Mouse (Mus musculus): ENCODE measurements around the gene Klhl32. TPM values are rescaled to one million over a fixed set of nuclear protein-coding genes. Genes with fewer than 3 reads are reported as not detected.

Klhl32 gene
- total and polyA plus RNA-seq, 3 experiments = 0.03 TPM; not detected in 2

GRCm38 (mm10) chr4:24574276-24574675 is 276.6 kb downstream of the Klhl32 start:
- DNase-seq (ENCODE audit: low read depth, low spot score) = peak; percentile 81
- H3K36me3 ChIP-seq (ENCODE audit: control insufficient read depth in 1 of 2, insufficient read depth in 2 of 2, low read length in 2 of 2) = peaks cover 2 to 16% of the 10 kb centered on the region in 2 experiments; a peak in 2 of 4 replicates
- TF ChIP-seq ZKSCAN1 (IDR thresholded peaks at IDR 0.05; ENCODE audit: low read depth, low read length) (no peak), CTCF (IDR thresholded peaks at IDR 0.05 in 2 of 3, conservative IDR thresholded peaks at IDR 0.05 in 1 of 3; ENCODE audit: control insufficient read depth in 1 of 3, insufficient read depth in 1 of 3, low read depth in 2 of 3, low read length in 3 of 3, poor library complexity in 1 of 3, severe bottlenecking in 1 of 3) (peak; percentile 81 to 92 (median 84)), USF1 (IDR thresholded peaks at IDR 0.05; ENCODE audit: low read depth, low read length) (no peak), RAD21 (IDR thresholded peaks at IDR 0.05; ENCODE audit: low read depth, low read length) (peak; percentile 68), ZC3H11A (IDR thresholded peaks at IDR 0.05; ENCODE audit: low read depth, low read length) (peak; percentile 49; the same call in 1 of the 2 replicates), SMC3 (IDR thresholded peaks at IDR 0.05; ENCODE audit: low read depth, low read length) (peak; percentile 62)

GRCm38 (mm10) chr4:24568989-24569556 is 281.9 kb downstream of the Klhl32 start:
- Histone ChIP-seq H3K4me1 (ENCODE audit: control insufficient read depth in 1 of 2, insufficient read depth in 2 of 2, low read length in 2 of 2) (no peaks in the 10 kb centered on the region), H3K79me2 (ENCODE audit: control insufficient read depth, insufficient read depth, low read length, poor library complexity) (peaks cover 2% of the 10 kb centered on the region; the same call in 1 of the 2 replicates), H3K27me3 (ENCODE audit: control insufficient read depth in 1 of 2, insufficient read depth in 2 of 2, low read length in 2 of 2) (no peaks in the 10 kb centered on the region), H3K4me3 (ENCODE audit: control insufficient read depth in 1 of 2, insufficient read depth in 1 of 2, low read depth in 2 of 2, low read length in 2 of 2) (no peak overlapping the region), H3K27ac (ENCODE audit: control insufficient read depth, low read depth, low read length) (no peak overlapping the region), H3K36me3 (ENCODE audit: control insufficient read depth in 1 of 2, insufficient read depth in 2 of 2, low read length in 2 of 2) (peaks cover 0 to 12% of the 10 kb centered on the region in 2 experiments; a peak in 3 of 4 replicates), H3K9ac (ENCODE audit: control insufficient read depth, low read depth, low read length, poor library complexity, severe bottlenecking) (no peak overlapping the region), H3K9me3 (replicated peaks; ENCODE audit: insufficient read depth, low read length) (no peaks in the 10 kb centered on the region)
- TF ChIP-seq TCF12 (IDR thresholded peaks at IDR 0.05; ENCODE audit: low read depth, low read length) (no peak), MAFK (IDR thresholded peaks at IDR 0.05; ENCODE audit: borderline replicate concordance, low read depth, low read length) (peak; percentile 76; the same call in 1 of the 2 replicates), NELFE (IDR thresholded peaks at IDR 0.05; ENCODE audit: low read depth, low read length) (no peak), ZC3H11A (IDR thresholded peaks at IDR 0.05; ENCODE audit: low read depth, low read length) (no peak)
- DNase-seq (ENCODE audit: low read depth, low spot score) = peak; percentile 19

More at GRCm38 (mm10) chr4:24574276-24574675, 276.6 kb downstream of the Klhl32 start:
- H3K27ac ChIP-seq (ENCODE audit: control insufficient read depth, low read depth, low read length) = no peak overlapping the region
- no peak overlapping the region for H3K4me3 ChIP-seq (ENCODE audit: control insufficient read depth in 1 of 2, insufficient read depth in 1 of 2, low read depth in 2 of 2, low read length in 2 of 2)
- no peaks in the 10 kb centered on the region for H3K27me3 ChIP-seq (ENCODE audit: control insufficient read depth in 1 of 2, insufficient read depth in 2 of 2, low read length in 2 of 2)
- peaks cover 0 to 5% of the 10 kb centered on the region in 2 experiments; a peak in 2 of 4 replicates for H3K4me1 ChIP-seq (ENCODE audit: control insufficient read depth in 1 of 2, insufficient read depth in 2 of 2, low read length in 2 of 2)
- no peak overlapping the region for H3K9ac ChIP-seq (ENCODE audit: control insufficient read depth, low read depth, low read length, poor library complexity, severe bottlenecking)
- no peaks in the 10 kb centered on the region; the same call in 1 of the 2 replicates for H3K79me2 ChIP-seq (ENCODE audit: control insufficient read depth, insufficient read depth, low read length, poor library complexity)
- no peaks in the 10 kb centered on the region for H3K9me3 ChIP-seq (replicated peaks; ENCODE audit: insufficient read depth, low read length)

GRCm38 (mm10) chr4:24568026-24568425 is 282.9 kb downstream of the Klhl32 start:
- Histone ChIP-seq H3K4me1 (ENCODE audit: control insufficient read depth in 1 of 2, insufficient read depth in 2 of 2, low read length in 2 of 2) (no peaks in the 10 kb centered on the region), H3K27ac (ENCODE audit: control insufficient read depth, low read depth, low read length) (no peak overlapping the region), H3K9ac (ENCODE audit: control insufficient read depth, low read depth, low read length, poor library complexity, severe bottlenecking) (no peak overlapping the region), H3K79me2 (ENCODE audit: control insufficient read depth, insufficient read depth, low read length, poor library complexity) (peaks cover 2% of the 10 kb centered on the region; the same call in 1 of the 2 replicates), H3K4me3 (ENCODE audit: control insufficient read depth in 1 of 2, insufficient read depth in 1 of 2, low read depth in 2 of 2, low read length in 2 of 2) (no peak overlapping the region), H3K27me3 (ENCODE audit: control insufficient read depth in 1 of 2, insufficient read depth in 2 of 2, low read length in 2 of 2) (no peaks in the 10 kb centered on the region), H3K9me3 (replicated peaks; ENCODE audit: insufficient read depth, low read length) (no peaks in the 10 kb centered on the region), H3K36me3 (ENCODE audit: control insufficient read depth in 1 of 2, insufficient read depth in 2 of 2, low read length in 2 of 2) (peaks cover 0 to 12% of the 10 kb centered on the region in 2 experiments; a peak in 3 of 4 replicates)
- TF ChIP-seq RCOR1 (IDR thresholded peaks at IDR 0.05; ENCODE audit: low read depth, low read length) (no peak), BHLHE40 (IDR thresholded peaks at IDR 0.05; ENCODE audit: borderline replicate concordance, low read depth, low read length) (no peak), GABPA (IDR thresholded peaks at IDR 0.05; ENCODE audit: low read depth, low read length) (no peak), RAD21 (IDR thresholded peaks at IDR 0.05; ENCODE audit: low read depth, low read length) (no peak), ZMIZ1 (IDR thresholded peaks at IDR 0.05; ENCODE audit: low read depth, low read length) (no peak), MAFK (IDR thresholded peaks at IDR 0.05; ENCODE audit: borderline replicate concordance, low read depth, low read length) (no peak)
- no peak for DNase-seq (ENCODE audit: low read depth, low spot score)

Other genes with a start within 250 kb of the Klhl32 start
- gene Ndufaf4, start 47.0 kb upstream of the Klhl32 start, total RNA-seq (2012; rRNA removed) = 33.0 and 47.5 TPM in 2 replicates
- gene Ndufaf4, start 47.0 kb upstream of the Klhl32 start, polyA plus RNA-seq (2012; ENCODE audit: insufficient read depth in 1 of 2, insufficient read length in 2 of 2, low read depth in 1 of 2, low replicate concordance in 2 of 2, missing spikeins in 1 of 2) = 10 to 100 TPM in 1 of 2 experiments, not detected in 1; 69.3 TPM
- gene Gpr63, start 115.3 kb upstream of the Klhl32 start, total RNA-seq (2012; rRNA removed) = not detected in 2 replicates
- not detected for gene Gpr63, start 115.3 kb upstream of the Klhl32 start, polyA plus RNA-seq (2012; ENCODE audit: insufficient read depth in 1 of 2, insufficient read length in 2 of 2, low read depth in 1 of 2, low replicate concordance in 2 of 2, missing spikeins in 1 of 2)